Mouse (Mus musculus) CD4-positive, CD25-positive, alpha-beta regulatory T cell, adult 4 months (primary cell): Measurements from ENCODE around the gene Notch2. TPM values are rescaled to one million over a fixed set of nuclear protein-coding genes. Genes with fewer than 3 reads are reported as not detected.

Source experiments
- ATAC-seq: one replicate; pipeline ENCODE4 v1.8.0; 2017
- polyA plus RNA-seq, 2 experiments: library from polyadenylated mRNA; unstranded; fragments of 100-300 nt; shearing (Covaris generic); gene quantifications; one replicate each; pipeline ENCODE4 v1.2.1; 2017

Notch2 gene
- polyA plus RNA-seq, 2 experiments from 2014 or later = 13.9 to 18.8 TPM

DNA sequence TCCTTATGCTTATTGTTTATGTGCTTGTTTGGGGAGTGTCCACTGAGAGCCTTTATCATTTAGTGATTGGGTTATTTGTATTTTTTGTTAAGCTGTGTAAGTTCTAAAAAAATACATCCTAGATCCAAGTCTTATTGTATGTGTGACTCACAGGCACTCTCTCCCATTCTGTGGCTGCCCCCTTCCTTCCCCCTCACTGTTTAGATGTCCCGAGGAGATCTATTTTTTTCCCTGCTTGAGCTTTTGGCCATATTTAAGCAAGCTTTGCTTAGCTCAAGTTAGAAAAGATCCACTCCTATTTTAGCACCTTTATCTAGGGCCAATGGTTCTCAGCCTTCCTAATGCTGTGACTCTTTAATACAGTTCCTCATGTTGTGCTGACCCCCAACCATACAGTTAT lies 65.5 kb downstream of the Notch2 start:
- no peak for ATAC-seq

DNA sequence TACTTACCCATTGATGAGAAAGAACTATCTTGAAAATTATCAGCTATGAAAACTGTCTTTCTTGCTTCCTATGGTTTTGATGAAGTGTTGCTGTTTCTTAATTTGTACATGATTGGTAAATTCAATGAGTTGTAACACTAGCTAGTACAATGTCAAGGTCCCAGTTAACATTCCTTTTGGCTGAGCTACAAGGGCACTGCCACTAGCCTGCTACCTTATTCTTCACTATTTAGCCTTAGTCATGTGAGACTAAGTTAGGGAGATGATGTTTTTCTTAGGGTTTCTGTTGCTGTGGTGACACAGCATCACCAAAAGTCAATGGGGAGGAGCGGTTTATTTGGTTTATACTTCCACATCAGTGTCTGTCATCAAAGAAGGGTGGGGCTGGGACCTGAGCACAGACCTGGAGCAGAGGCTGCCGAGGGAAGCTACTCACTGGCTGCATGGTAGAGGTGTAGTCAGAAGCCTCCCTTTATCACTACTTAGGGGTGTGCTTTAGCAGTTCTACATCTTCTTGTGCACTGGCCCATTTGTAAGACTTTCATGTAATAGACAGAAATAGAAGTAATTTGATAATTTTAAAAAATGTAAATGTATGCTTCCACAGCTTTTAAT lies 66.4 kb downstream of the Notch2 start:
- no peak for ATAC-seq

DNA sequence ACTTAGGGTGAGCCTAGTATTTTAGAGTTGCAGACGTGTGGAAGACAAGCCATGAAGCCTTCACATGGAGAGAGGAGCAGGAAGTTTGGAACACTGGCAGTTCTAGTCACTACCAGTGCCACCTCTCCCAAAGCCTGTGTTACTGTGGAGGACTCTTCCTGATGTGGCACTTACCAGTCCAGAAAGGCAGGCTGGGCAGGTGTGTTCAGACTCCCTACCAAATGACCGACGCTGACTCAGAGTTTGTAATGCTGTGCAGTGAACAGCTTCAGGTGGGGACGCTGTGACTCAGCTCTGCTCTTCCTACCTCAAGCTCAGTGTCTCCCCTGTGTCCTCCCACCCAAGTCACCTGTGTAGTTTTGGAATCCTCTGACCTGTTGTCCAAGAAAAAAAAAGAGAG lies 67.3 kb downstream of the Notch2 start:
- no peak for ATAC-seq

DNA sequence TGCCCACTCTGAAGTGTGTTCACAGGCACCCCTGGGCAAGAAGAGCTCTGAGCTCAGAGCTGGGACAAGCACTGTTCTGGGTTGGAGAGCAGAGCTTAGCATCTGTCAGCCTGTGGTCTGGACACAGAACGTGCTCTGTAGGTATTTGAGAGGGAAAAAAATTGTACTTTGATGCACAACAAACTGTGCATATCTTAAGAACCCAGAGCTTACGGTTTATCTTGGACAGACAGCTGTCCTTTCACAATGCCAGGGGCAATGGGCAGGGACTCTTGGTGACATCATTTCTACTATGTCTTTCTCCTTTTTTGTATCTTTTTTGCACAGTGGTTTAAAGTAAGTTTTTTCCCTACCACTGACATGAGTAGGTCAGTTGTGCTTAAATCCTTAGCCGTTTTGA lies 68.9 kb downstream of the Notch2 start:
- ATAC-seq = no peak

DNA sequence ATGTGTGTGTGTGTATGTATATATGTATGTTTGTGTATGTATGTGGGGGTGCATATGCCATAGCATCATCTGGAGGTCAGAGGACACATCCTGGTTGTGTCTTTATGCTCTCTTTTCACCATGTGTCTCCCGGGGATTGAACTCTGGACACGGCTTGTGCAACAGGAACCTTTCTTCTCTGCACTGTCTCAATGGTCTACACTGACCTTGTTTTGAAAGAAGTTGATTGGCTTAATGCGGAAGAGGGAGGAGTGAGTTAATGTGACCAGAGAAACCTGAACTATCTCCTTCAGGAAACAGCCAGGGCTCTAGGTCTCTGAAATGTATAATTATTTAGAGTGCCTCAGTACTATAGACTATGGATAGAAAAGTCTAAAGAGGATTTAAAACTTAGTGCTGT lies 69.6 kb downstream of the Notch2 start:
- no peak for ATAC-seq

DNA sequence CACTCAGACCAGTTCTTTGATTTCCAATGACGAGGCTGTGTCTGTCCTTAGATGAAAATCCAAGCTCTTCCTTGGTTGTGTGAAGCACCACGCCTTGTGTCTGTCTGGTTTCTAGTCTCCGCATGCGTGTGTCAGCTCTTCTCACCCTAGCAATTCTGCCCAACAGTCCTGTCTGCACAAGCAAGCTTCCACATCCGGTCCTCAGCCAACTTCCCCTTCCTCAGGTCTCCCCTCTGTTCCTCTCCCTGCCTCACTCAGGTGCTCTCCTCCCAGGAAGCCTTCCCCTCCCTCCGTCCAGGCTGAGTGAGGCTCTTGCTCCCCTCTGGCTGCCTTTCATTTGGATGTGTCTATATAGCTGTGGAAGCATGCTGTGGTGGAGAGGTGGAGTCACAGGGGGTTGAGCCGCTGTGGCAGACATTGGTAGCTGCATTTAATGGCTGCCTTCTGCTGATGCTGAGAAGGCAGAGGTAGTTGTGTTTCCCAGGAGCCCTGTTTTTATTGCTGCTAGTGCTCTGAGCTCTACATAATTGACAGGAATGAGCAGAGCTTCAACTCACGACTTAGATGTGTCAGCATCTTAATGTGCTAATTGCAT lies 70.8 kb downstream of the Notch2 start:
- peak; percentile 60 for ATAC-seq

DNA sequence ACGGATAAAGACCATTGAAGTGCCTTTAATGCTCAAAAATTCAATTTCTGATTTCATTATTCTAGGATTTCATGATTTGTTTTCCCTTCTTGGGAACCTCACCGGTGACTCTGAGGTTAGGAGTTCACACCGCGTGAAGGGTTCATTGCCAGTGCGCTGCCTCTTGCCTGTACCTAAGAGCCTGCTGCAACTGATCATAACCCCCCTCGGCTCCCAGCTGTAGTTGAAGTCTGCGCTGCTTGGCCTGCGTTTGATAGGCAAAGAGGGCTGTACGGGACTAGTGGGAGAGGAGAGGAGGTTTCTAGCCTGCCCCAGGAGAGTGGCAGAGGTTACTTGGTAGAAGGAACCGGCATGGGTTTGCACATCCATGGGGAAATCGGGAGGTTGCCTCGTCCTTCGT lies 71.5 kb downstream of the Notch2 start:
- ATAC-seq = no peak

DNA sequence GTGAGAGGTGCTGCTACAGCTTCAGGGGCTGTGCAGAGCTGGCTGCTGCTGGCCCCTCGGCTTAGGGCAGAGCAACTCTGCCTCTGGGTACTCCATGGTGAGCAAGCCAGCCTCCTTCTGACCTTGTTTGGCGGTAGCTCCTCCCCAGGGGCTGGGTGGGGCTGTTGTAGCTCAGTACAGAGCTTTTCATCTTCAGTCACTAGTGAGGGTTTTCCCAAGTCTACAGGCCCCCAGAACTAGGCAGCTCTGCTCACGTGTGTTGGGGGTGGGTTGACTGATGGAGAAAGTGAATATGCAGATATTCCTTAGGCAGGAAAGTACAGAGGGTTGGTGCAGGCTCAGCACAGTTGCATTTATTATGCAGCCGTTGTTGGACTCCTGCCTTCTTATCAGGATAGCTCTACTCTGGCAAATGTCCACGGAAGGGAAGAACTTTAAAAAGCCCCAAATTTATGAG lies 72.5 kb downstream of the Notch2 start:
- peak; percentile 49 for ATAC-seq

DNA sequence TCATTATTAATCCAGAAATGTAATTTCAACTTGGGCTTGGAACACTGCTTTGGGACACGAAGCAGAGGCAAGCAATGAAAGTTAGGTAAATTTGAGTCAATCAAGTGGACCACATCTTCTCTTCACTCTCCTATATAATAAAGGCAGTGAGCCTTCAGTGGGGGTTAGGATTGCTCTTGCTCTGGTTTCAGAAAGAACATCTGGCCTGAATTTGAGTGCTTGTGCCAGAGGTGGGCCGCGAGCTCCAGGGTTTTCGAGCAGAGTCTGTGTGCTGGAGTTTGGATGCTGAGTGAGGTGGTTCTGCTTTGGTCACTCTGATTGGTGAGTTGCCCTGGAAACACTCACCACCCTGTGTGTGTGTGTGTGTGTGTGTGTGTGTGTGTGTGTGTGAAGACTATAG lies 73.1 kb downstream of the Notch2 start:
- ATAC-seq = no peak

DNA sequence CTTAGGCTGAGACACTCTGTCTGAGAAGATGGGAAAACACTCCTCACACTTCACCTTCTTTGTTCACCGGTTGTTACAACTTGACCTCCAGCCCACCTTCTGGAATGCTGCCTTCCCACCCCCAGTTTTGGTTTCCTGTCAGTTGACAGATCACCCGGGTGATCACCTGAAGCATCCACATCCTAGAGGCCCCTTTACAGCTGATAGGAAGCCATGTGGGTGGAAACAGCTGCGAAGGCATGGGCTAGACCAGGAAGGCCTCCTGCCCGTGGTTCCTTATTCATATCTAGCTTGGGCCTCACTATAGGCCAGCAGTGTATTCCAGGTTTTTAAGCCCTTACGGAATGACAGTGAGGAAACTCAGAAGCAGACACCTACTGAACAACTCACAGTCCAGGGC lies 73.5 kb downstream of the Notch2 start:
- ATAC-seq = no peak

DNA sequence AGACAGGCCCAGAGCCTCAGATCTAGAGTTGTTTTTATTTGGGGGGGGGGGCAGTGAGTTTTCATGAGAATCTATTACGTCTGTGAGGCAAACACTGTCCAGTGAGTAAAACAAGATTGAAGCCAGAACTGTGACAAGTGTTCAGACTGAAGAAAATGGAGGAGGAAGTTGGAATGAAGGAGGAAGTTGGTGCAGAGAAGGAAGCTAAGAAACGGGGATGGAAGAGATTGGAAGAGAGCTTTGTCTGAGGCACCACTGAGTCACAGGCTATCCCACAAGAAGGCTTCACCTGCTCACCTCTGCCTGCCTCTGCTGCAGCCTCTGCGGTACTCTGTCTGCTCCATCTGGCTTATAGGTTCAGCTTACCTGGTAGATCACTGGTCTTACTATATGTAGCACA lies 74.2 kb downstream of the Notch2 start:
- no peak for ATAC-seq

DNA sequence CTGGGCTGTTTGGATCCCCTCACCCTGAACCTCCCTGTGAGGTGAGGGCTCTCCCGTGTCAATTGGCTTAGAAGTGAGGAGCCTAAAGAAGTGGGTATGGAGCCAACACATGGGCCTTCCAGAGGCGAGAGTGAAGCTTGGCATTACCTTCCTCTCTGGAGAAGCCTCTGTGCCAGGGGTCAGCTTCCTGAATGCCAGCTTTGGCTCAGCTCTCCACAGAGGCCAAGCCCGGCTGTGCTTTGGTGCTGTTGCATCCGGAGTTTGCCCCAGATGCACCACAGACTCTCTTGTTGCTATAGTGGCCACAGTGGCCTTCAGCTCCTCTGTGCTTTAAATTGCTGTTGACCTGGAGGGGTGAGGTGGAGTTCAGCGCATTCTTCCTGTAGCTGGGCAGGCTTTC lies 76.4 kb downstream of the Notch2 start:
- ATAC-seq = no peak

DNA sequence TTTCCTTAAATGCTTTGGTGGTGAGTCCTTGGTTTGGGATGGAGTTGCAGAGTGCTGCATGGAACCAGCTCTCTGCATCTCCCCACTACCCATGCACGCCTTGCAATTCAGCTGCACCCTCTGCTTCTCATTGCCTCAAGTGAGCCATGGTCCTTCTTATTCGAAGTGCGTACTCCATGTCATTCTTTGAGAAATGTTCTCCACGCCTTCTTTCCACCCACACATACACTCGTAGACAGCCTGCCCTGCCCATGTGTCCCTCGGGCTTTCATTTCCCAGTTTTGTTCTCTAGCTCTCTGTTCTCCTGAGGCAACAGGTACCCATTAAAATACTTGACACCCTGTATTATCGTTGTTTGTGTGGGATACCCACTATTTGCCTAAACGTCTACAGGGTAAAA lies 76.8 kb downstream of the Notch2 start:
- ATAC-seq = no peak

DNA sequence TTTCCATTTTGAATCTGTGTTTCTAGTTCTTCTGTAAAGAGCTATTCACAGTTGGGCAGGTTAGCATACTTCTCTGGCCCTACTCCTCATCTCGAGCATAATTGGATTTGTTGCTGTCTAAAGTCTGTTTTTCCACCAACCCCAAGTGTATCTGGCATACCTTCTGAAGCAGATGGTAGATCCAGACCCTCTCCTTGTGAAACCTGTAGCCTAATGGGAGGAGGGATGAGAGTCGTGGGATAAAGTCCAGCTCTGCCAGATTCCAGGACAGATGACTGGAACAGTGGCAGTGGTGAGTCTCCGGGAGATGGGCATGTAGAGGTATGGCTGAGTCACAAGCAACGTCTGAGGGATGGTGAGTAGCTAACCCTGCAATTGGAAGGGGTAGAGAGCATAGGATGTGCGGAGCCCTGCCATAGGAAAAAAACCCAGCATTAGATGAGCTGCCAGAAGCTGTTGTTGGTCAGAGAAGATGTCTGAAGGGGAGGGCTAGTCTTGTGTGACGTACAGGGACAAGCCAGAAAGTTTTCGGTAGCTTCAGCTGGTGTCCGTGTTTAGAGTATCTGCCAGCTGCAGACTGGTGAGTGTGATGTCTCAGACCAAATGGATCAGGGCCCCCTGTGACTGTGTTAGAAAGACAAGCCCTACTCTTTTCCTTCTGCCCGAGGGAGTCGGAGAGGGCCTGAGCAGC lies 79.5 kb downstream of the Notch2 start:
- ATAC-seq = no peak

DNA sequence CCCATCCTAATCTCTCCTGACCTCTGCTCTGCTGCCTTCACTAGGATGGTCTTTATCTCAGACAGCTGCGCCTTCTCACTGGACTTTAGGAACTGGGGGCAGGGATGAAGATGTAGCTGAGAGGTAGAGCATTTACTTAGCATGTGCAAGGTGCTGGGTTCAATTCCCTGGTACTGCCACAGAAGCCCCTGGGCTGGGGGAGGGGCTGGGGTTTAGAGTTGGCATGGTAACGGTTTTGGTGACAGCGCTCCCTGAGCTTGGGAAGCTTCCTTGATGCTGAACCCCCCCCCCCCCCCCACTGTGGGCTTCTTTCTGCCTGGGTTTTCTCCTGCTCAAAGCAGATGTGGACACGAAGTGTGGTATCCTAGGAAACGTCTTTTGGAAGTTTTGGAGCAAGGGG lies 80.6 kb downstream of the Notch2 start:
- ATAC-seq = no peak

DNA sequence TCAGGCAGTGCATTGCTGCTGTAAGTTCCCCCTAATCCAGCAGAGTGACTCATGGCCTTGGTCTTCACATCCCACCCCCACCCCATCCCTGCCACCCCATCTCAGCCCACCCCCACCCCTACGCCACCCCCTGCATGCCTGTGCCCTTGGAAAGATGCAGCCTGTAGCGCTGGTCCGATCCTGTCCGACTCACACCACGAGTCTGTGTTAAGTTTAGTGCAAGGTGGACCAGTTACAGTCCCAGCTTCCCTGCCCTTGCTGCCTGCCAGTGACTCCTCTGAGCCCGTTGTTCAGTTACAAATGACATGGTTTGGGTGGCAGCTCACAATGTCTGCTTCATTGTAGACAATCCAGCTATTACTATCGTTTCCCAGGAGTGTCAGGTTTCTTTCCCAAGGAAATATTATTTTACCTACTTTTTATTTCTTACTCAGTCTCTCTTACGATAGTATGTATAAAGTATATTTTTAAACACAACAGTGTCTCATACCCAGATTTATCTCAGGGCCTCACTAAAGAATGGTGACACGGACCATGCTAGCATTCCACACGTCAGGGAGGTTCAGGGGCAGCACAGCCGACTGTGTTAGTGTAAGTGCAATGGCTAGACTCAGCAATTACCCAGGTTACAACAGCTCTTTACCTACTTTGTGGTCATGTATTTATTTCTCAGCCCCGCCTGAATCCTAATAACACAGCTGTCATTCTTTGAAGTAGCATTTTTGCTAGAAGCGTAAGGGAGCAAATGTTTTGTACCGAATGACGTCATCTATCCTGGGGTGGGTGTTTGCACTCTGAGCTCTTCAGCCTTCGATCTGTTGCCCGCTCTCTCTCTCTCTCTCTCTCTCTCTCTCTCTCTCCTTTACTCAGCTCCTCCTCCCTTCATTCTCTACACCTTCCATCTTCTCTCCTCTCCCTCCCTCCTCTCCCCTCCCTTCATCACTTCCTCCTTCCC lies 81.6 kb downstream of the Notch2 start:
- no peak for ATAC-seq

DNA sequence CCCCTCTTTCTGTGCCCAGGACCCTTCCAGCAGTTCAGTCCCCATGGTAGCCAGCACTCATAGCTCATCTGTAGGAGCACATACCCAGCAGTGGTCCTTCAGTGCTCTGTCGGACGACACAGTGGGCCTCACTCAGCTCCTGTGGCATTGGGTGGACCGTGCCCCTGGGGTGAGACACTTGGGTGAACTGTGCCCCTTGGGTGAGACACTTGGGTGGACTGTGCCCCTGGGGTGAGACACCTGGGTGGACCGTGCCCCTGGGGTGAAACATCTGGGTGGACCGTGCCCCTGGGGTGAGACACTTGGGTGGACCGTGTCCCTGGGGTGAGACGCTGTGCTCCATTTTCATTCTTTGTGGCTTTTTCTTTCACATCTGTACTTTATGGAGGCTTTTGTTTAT lies 83.7 kb downstream of the Notch2 start:
- ATAC-seq = no peak

DNA sequence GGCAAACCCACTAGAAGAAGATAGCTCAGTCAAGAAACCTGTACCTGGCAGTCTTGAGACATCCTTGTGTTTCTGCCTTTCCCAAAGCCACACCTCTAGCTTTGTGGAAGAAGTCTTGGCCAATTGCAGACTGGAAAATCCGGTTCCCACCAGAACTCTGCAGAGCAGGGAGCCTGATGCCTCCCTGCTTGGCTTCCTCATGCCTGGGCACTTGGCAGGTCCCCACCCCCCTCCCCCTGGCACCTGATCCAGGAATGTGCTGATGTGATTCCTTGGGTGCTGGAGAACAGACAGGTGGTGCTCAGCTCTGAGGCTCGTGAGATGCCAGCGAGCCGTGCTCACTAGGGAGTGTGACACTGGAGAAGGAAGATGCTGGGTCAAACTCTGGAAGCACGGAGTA lies 85.3 kb downstream of the Notch2 start:
- ATAC-seq = no peak

DNA sequence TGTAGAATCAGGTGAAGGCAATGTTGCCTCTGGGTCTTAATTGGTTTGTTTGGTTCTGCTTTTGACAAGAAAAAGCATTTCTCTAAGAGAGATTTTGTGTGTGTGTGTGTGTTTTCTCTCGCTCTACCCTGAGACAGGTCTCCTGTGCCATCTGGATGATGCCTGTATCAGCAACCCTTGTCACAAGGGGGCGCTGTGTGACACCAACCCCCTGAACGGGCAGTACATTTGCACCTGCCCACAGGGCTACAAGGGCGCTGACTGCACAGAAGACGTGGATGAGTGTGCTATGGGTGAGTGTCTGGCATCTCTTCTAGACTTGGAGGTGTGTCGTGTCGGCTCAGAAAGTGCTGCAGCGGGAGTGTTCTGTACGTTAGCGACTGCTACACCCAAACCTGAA lies 86.0 kb downstream of the Notch2 start:
- no peak for ATAC-seq

DNA sequence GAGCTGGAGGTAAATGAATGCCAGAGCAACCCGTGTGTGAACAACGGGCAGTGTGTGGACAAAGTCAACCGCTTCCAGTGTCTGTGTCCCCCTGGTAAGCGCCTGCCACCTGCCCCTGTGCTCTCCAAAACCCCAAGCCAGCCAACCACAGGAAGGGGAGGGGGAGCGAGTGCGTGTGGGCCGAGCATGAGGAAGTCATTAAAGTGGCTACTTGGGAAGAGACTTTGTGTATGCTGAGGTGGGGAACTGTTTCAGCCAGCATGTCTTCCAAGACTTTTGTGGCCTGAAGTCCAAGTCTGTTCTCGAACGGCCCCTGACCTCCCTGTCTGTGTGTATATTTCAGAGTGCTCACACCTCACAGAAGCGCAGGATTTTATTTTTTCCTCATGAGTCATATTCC lies 88.2 kb downstream of the Notch2 start:
- no peak for ATAC-seq

DNA sequence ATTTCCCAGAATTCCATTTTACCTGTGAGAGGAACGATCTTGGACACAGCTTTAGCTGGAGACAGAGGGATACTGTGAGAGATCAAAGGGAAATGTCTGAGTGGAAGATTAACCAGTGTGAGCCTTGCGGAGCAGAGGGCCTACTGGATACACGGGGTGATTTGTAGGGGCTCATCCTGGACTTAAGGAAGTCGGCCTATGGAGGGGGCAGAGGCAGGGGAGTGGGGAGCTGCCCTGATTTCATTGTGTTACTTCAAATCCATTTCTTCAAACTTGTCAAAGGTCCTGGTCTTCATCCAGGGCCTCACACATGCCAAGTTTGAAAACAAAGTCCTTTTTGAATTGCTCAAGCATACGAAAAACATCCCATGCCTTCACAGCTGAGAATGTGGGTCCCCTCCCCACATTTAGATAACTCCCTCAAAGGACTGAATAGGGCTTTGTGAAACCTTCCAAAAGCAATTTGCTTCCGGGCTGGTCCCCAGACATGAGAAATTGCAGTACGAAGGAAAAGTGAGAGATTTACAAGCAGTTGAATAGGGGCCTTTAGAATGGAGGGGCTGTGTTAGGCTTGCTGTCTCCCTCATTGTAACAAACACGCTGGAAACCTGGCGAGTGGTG lies 91.6 kb downstream of the Notch2 start:
- ATAC-seq = no peak

DNA sequence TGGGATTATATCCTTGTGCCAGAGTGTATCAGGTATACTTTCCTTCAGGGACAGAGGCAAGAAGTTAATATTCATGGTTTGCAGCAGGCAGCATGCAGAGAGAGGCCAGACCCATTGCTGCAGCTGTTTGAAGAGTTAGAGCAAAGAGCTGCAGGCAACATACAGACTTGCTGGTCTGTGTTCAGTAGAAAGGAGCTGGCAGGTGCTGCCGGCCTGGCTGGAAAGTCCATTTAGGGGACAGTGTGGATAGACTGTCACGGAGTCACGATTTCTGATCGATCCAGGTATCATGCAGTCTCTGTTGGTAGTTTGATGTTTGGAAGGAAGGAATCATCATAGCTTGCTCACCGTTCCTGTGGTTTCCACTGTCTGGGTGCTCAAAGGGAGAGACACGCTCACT lies 92.2 kb downstream of the Notch2 start:
- no peak for ATAC-seq

DNA sequence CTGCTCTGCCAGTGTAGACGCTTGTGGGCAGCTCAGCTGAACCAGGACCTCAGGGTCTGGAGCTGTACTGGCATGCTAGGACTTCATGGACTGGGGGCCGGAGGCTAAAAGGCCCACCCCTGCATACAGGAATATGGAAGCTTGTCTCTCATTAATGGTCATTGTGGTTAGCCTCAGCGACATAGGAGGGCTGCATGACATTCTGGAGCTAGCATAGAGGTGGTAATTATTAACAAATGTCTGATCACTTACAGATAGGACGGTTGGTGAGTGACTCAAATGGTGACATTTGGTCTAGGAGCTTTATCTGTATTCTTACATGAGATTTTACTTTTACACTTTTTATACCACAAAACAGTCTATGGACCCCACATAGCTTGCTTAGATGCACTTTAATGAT lies 92.8 kb downstream of the Notch2 start:
- ATAC-seq = no peak
